Mouse (Mus musculus): ENCODE measurements around the gene Slc25a41.

Gene Slc25a41

GRCm38 (mm10) chr17:56995046-56995445 lies 46.4 kb downstream of the Slc25a41 start:
- DNase-seq (ENCODE audit: low read depth, low spot score): no peak

DNA sequence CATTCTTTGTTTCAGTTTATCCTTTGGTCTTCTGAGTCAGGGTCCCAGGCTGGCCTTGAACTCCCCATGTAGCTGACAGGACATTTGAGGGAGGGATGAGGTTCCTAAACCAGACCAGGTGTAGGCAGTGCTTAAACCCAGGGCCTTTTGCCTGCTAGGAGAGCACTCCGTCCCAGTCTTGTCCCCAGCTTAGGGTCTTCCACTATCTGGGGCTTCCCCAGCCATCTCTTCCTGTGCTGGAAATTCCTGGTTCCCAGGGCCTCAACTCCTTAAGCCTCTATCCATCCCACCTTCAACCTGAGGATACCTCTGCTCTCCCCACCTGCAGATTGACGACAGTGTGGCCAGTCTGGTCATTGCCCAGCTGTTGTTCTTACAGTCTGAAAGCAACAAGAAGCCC lies 50.5 kb downstream of the Slc25a41 start:
- no peak for DNase-seq (ENCODE audit: low read depth, low spot score)

- peak; percentile 97 for DNase-seq (ENCODE audit: low read depth, low spot score)
Measured at GRCm38 (mm10) chr17:56990115-56990746, 51.2 kb downstream of the Slc25a41 start, which contains the start of gene Clpp. TSS of gene Clpp (plus strand) at chr17:56990305.

DNA sequence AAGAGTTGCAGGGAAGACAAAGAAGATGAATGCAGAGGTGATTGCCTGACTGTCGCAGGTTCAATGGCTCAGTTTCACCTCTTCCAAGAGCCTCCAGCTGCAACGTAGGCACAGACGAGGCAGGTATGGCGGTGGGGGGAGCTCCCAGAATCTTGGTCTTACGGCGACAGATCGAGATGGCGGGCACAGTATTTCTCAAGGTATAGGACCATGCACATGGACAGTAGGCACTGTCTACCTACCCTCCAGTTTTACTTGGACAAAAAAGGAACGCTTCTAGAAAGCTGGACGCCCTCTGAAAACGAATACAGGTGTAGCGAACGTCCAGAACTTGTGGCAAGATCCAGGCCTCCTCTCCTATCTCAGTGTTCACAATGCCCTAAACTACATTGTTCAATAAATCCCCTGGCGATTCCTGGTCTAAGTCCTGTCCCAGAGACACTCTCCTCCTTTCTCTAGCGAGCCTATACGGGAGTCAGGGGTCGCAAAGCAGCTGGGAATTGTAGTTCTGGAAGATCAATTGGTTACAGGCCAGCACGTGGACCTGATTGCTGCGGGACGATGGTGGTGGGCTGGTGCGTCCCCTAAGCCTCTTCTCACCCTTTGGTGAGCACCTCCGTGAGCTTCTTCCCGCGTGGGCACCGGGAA lies 51.9 kb downstream of the Slc25a41 start:
- no peak for DNase-seq (ENCODE audit: low read depth, low spot score)

DNA sequence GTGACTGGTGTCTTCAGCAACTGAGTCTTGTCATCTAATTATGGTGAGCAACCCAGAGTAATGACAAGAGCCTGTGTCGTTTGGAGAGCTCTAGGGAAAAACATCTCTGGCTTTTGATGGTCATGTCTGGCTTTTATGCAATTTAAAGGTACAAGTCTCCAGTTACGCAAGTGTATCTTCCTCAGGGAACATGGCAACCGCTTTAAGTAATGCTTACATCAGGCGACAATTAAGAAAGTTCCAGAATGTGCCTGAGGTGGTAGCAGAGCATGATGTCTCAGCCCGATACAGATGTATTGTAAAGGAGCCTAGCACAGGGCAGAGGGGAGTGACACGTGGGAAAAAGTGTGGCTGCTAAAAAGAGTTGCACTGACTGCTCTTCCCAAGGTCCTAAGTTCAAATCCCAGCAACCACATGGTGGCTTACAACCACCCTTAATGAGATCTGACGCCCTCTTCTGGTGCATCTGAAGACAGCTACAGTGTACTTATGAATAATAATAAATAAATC lies 52.5 kb downstream of the Slc25a41 start:
- DNase-seq (ENCODE audit: low read depth, low spot score): no peak

GRCm38 (mm10) chr17:56988441-56988840 lies 53.0 kb downstream of the Slc25a41 start:
- no peak for DNase-seq (ENCODE audit: low read depth, low spot score)

DNA sequence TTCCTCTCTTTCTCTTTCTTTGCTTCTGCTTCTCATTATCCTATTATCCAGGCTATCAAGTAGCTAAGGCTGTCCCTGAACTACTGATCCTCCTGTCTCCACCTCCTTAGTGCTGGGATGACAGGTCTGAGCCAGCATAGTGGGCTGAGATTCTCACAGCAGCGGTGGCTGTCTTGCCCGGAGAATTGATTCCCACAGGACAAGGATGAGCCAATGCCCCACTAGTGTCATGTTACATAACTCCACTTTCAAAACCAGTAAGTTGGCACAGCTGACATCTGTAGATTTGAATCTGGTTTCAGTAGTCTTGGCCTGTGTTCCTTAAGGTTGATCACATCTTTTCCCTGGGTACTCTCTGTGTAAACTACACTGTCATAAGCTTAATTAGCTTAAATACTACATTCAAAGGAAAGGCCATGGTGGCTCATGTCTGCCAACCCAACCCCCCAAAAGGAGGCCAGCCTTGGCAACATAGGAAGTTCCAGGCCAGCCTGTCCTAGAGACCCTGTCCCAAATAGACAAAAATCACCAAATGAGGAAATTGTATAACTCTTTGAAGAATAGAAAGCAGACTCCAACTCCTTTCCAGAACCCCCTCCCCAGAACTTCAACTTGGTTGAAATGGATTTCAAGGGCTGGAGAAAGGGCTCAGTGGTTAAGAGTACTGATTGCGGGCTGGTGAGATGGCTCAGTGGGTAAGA lies 55.2 kb downstream of the Slc25a41 start:
- no peak for DNase-seq (ENCODE audit: low read depth, low spot score)

GRCm38 (mm10) chr17:56985656-56986055 lies 55.8 kb downstream of the Slc25a41 start:
- no peak for DNase-seq (ENCODE audit: low read depth, low spot score)

GRCm38 (mm10) chr17:56984886-56985285 lies 56.6 kb downstream of the Slc25a41 start:
- DNase-seq (ENCODE audit: low read depth, low spot score): no peak

All from CD4-positive helper T cell, adult 2 months (primary cell).